Mouse (Mus musculus): ENCODE results near the gene Baiap2.

Baiap2 gene

DNA sequence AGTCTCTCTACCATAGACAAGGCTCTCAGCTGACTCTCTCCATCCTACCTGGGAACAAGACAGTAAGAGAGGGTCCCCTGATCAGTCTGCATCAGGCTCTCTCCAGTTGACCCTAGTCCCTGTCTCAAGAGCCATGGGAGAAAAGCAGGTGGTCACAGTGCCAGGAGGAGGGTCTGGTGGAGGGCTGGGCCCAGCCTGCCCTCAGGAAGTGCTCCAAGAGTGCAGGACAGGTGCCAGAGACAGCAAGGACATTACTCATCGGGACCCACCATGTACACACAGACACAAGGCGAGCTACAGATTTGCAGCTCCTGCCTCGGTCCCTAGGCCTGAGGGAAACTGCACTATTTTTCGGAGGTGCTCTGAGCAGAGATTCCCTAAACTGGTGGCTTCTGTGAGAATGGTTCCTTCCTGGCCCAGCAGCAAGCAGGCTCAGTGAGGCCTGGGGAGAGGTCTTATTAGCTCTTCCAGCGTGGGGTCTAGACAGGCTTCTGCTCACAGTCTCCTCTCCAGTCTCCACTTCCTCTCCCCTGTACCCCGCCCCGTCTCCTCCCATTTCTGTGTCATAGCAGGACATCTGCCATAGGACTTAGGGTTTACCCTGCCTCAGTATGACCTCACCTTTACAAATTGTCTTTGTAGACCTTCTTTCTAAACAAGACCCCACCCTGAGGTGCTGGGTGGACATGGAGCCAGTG is 99.7 kb downstream of the Baiap2 start:
- DNase-seq (ENCODE audit: low spot score), result no peak

DNA sequence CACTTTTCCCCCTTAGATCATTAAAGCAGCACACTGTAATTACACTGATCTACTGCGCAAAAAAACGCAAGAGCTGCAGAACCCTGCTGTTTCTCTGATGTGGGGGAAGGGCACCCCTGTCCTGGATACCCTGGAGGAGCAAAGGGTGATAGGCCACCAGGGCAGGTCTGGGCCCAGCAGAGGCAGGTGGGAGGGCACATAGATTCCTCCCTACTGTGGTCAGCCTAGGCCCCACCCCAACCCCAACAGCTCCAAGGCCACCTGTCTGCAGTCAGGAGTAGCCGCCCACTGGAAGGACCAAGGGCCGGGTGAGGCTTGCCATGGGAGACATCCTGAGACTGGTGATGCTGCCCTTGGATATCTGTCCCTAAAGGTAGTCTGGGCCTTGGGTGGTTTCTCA is 102.8 kb downstream of the Baiap2 start:
- DNase-seq (ENCODE audit: low spot score), result no peak

- no peak for DNase-seq (ENCODE audit: low spot score)
Observed at GRCm38 (mm10) chr11:120045839-120046552, 103.4 kb downstream of the Baiap2 start.

DNA sequence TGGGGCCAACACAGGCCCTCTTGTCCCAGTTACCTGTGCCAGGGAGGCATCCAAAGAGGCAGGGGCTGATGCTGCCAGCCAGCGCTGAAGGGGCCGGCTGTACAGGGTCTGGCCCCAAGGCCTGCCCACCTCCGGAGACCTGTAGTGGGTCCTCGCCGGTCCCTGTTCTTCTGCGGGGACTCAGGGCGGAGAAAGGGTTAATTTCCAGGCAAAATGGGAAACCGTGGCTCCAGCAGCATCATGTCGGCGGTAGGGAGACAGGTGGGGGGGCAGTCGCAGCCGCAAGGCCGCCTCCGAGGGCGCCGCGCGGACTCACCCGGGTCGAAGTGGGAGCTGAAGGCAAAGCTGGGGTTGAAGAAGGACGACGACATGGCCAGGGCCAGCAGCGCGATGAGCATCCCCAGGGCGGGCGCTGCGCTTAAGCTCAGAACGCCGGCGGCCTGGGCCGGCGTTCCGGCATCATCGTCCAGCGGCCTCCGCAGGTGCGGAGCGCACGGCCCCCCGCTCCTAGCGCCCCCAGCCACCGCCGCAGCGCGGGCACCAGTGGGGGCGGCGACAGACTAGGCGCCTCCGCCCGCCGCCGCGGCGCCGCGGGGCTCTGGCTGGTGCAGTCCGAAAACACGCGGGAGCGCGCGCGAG is 104.1 kb downstream of the Baiap2 start, which contains the start of gene Aatk:
Gene Aatk (minus strand): TSS at position 615 of the 639 bp plus-strand sequence.
- DNase-seq (ENCODE audit: low spot score), result no peak

GRCm38 (mm10) chr11:120047531-120048251 is 105.1 kb downstream of the Baiap2 start:
- no peak for DNase-seq (ENCODE audit: low spot score)

- DNase-seq (ENCODE audit: low spot score), result no peak
Observed at GRCm38 (mm10) chr11:120048252-120048556, 105.6 kb downstream of the Baiap2 start.

GRCm38 (mm10) chr11:120049067-120049466 is 106.5 kb downstream of the Baiap2 start:
- no peak for DNase-seq (ENCODE audit: low spot score)

DNA sequence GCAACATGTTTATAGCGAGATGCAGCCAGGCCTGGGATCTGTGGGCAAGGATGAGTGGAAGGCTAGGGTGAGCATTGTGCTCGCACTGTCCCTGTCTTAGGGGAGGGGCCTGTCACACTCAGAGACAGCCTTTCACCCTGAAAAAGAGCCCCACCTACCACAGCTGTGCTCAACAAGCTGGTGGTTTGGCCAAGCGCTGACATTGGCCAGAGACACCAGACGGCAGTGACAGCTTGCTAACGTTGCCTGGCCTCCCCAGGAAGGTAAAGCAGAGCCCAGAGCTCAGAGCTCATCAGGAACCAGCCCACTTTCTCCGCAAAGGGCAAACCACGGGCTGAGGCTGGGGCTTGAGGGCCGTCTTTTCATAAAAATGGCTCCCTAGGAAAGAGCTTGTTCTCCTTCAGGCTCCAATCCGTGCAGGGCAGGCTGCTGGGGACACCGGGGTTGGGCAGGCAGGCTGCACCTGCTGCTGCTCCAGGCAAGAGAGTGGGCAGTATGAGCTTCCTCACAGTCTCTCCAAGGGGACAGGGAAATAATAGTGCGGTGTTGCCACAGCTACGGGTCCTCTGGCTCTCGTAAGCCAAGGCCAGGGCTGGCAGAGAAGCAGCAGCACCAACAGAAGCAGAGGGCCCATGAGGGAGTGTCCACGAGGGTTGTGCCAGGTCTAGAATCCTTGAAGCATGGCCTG is 108.7 kb downstream of the Baiap2 start:
- DNase-seq (ENCODE audit: low spot score), result no peak

DNA sequence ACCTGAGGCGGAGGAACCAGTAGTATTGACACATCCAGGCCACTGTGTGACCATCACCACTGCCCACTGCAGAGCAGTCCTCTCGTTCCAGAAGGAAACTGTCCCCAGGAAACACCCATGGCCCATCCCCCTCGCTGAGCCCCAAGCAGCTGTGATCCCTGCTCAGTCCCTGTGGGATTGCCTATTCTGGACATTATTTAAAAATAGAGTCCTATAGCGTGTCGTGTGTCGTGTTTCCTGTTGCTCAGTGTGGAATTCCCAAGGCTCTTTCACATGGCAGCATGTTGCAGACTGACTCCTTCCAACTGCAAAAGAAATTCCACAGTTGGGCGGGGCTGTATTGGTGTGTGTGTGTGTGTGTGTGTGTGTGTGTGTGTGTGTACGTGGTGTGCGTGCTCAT is 109.7 kb downstream of the Baiap2 start:
- no peak for DNase-seq (ENCODE audit: low spot score)

- no peak for DNase-seq (ENCODE audit: low spot score)
Observed at GRCm38 (mm10) chr11:120053846-120054245, 111.3 kb downstream of the Baiap2 start.

DNA sequence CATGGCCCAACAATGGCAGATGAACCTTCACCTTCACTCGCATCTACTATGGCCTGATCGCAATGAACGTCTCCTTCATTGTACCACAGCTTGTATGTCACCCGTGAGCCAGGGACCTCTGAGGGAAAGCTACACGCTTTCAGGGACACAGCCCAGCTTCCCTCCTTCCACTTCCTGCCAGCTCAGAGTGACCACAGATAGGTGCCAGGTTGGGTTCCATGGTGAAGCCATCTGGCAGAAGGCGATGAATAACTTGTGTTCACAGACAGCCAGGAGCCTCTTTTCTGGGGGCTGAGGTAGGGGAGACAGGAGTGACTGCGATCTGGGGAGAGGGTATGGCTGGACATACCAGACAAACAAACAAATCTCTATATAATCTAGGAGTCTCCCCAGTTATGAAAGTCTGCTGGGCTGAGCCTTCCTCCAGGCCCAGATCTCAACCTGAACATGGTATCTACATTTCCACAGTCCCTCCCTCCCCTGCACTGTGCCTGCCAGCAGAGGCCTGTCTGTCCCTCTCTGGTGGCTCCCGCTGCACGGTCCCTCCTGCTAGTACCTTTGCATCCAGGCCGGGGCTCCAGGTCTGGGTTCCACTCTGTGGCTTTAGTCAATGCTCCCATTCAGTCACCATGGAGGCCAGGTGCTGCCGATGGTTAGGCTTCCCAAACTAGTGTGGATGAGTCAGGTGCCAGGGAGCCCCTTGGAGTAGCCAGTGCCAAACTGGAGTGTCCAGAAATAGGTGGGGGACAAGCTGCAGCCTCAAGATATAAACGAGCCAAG is 113.6 kb downstream of the Baiap2 start:
- no peak for DNase-seq (ENCODE audit: low spot score)
